Mouse (Mus musculus): ENCODE measurements around the gene Gmpr2.

Gene Gmpr2

GRCm38 (mm10) chr14:55724411-55724871, 52.7 kb downstream of the Gmpr2 start:
- peak; percentile 82 for DNase-seq (ENCODE audit: low spot score)

- no peak for DNase-seq (ENCODE audit: low spot score)
Measured at GRCm38 (mm10) chr14:55726261-55726660, 54.5 kb downstream of the Gmpr2 start.

GRCm38 (mm10) chr14:55727889-55728685, 56.3 kb downstream of the Gmpr2 start:
- no peak for DNase-seq (ENCODE audit: low spot score)

All from MN1 (cell line).